Mouse (Mus musculus) brown adipose tissue, adult 24 weeks (tissue): ENCODE data around the gene Atg9b. TPM values are rescaled to one million over a fixed set of nuclear protein-coding genes. Genes with fewer than 3 reads are reported as not detected.

Source experiments
- H3K27ac ChIP-seq: fragments of 200-500 bp; replicated peaks from 2 replicates; pipeline ENCODE4 v1.5.1; 2012; ENCODE audit warnings: low read depth, mild to moderate bottlenecking, low read length
- H3K4me1 ChIP-seq: fragments of 200-500 bp; 2 replicates; pipeline ENCODE4 v1.6.1; 2012; ENCODE audit warnings: low read length, mixed read lengths; ENCODE audit not compliant: control insufficient read depth, insufficient read depth, insufficient read length
- H3K4me3 ChIP-seq: fragments of 200-500 bp; 2 replicates; pipeline ENCODE4 v1.5.1; 2012; ENCODE audit warnings: low read depth, mild to moderate bottlenecking, low read length, moderate library complexity; ENCODE audit not compliant: insufficient read depth
- polyA plus RNA-seq: library from polyadenylated mRNA; stranded (reverse); fragments of >200 nt; gene quantifications from 2 replicates; pipeline ENCODE4 v1.2.4, GENCODE M21; 2012; ENCODE audit not compliant: missing spikeins, insufficient read depth, insufficient read length

The Atg9b gene
- polyA plus RNA-seq, 1 experiment = 5.8 TPM

GRCm38 (mm10) chr5:24378700-24379099, 13.2 kb downstream of the Atg9b start:
- Histone ChIP-seq H3K4me3 (no peak overlapping the region), H3K4me1 (peaks cover 7% of the 10 kb centered on the region), H3K27ac (no peak overlapping the region)

GRCm38 (mm10) chr5:24374666-24375328, 17.1 kb downstream of the Atg9b start:
- Histone ChIP-seq H3K4me3 (no peak overlapping the region), H3K4me1 (no peaks in the 10 kb centered on the region), H3K27ac (no peak overlapping the region)

GRCm38 (mm10) chr5:24374216-24374615, 17.7 kb downstream of the Atg9b start:
- H3K27ac ChIP-seq = no peak overlapping the region
- H3K4me1 ChIP-seq = no peaks in the 10 kb centered on the region
- no peak overlapping the region for H3K4me3 ChIP-seq

GRCm38 (mm10) chr5:24373807-24374206, 18.1 kb downstream of the Atg9b start:
- Histone ChIP-seq H3K4me3 (no peak overlapping the region), H3K27ac (no peak overlapping the region), H3K4me1 (no peaks in the 10 kb centered on the region)

- Histone ChIP-seq H3K4me1 (peaks cover 6% of the 10 kb centered on the region), H3K27ac (no peak overlapping the region), H3K4me3 (no peak overlapping the region)
Measured at GRCm38 (mm10) chr5:24369767-24370166, 22.2 kb downstream of the Atg9b start.

GRCm38 (mm10) chr5:24366426-24366825, 25.5 kb downstream of the Atg9b start:
- peak overlapping the region; percentile 60 for H3K27ac ChIP-seq
- peaks cover 14% of the 10 kb centered on the region for H3K4me1 ChIP-seq
- H3K4me3 ChIP-seq = no peak overlapping the region

- Histone ChIP-seq H3K4me1 (peaks cover 16% of the 10 kb centered on the region), H3K4me3 (peak overlapping the region; percentile 69), H3K27ac (peak overlapping the region; percentile 93)
Measured at GRCm38 (mm10) chr5:24365528-24365927, 26.4 kb downstream of the Atg9b start.

- Histone ChIP-seq H3K27ac (peak overlapping the region; percentile 93), H3K4me3 (peak overlapping the region; percentile 69), H3K4me1 (peaks cover 17% of the 10 kb centered on the region)
Measured at GRCm38 (mm10) chr5:24364963-24365362, 27.0 kb downstream of the Atg9b start.

GRCm38 (mm10) chr5:24364508-24364907, 27.4 kb downstream of the Atg9b start, which contains the start of gene Nos3:
Gene Nos3 (plus strand): TSS chr5:24364810.
- Histone ChIP-seq H3K27ac (peak within 1 kb of the TSS; percentile 93), H3K4me3 (peak within 1 kb of the TSS; percentile 69), H3K4me1 (peaks cover 17% of the 10 kb centered on the region)

- H3K4me1 ChIP-seq = peaks cover 20% of the 10 kb centered on the region
- H3K27ac ChIP-seq = peak overlapping the region; percentile 55
- no peak overlapping the region for H3K4me3 ChIP-seq
Measured at GRCm38 (mm10) chr5:24364061-24364460, 27.9 kb downstream of the Atg9b start.

- no peak overlapping the region for H3K4me3 ChIP-seq
- H3K27ac ChIP-seq = no peak overlapping the region
- H3K4me1 ChIP-seq = peaks cover 20% of the 10 kb centered on the region
Measured at GRCm38 (mm10) chr5:24363467-24363866, 28.5 kb downstream of the Atg9b start.

GRCm38 (mm10) chr5:24360792-24361454, 31.0 kb downstream of the Atg9b start:
- Histone ChIP-seq H3K4me1 (peaks cover 15% of the 10 kb centered on the region), H3K4me3 (no peak overlapping the region), H3K27ac (no peak overlapping the region)

GRCm38 (mm10) chr5:24357461-24357860, 34.5 kb downstream of the Atg9b start:
- Histone ChIP-seq H3K27ac (no peak overlapping the region), H3K4me3 (no peak overlapping the region), H3K4me1 (peaks cover 6% of the 10 kb centered on the region; the same call in 1 of the 2 replicates)

GRCm38 (mm10) chr5:24356764-24357163, 35.2 kb downstream of the Atg9b start:
- H3K4me1 ChIP-seq = peaks cover 6% of the 10 kb centered on the region; the same call in 1 of the 2 replicates
- H3K4me3 ChIP-seq = no peak overlapping the region
- H3K27ac ChIP-seq = no peak overlapping the region

GRCm38 (mm10) chr5:24353327-24353726, 38.6 kb downstream of the Atg9b start:
- peaks cover 3% of the 10 kb centered on the region for H3K4me1 ChIP-seq
- no peak overlapping the region for H3K4me3 ChIP-seq
- H3K27ac ChIP-seq = no peak overlapping the region
